ENCODE assay signal across 7 mouse cellular contexts in the genomic region with DNA sequence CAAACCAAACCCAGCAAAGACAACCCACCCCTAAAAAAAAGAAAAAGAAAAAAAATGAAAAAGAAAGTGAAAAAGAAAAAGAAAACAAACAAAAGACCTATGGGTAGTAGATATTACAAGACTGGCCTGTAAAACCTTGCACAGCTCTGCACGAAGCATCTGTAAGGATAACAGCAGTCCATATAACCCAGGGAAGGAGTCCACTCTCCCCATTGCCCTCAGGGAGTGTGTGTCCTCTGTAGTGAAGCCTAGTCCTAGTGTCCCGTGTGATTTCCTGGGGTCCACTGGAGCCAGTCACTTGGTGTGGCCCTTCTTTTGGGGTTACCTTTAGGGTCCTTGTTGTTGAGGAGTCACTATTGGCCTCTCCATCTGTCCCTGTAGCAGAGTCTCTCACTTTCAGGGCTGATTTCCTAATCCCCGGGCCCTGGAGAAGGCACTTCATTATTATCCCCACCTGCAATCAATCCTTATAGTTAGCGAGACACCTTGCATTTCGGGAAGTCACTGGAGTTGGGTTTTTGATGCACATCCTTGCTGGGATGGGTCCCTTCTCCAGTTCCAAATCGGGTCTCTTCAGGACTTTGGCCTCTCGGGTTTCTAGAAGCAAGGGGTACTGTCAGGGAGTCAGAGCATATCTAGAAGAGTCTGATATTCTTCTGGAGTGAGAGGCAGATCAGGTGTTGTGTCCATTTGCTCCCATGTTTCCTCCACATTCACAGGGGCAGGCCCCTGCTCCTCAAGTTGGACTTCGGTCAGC. TPM values are rescaled to one million over a fixed set of nuclear protein-coding genes. Genes with fewer than 3 reads are reported as not detected.
A peak's percentile ranks its signal among the peaks of the same experiment; 100 is the strongest.
DNase-seq lines count a peak whose midpoint lies in the region; ATAC-seq lines count a peak whose summit lies in the region.
"Not testable (repeated sequence)": the region's sequence is repeated elsewhere in the genome, so short reads cannot be mapped to it uniquely, and the experiment has no call there.

No protein-coding gene starts in this region.

- not testable (repeated sequence) for H3K9me3 ChIP-seq in heart, embryonic 10.5 days; limb, embryonic 15.5 days; midbrain, embryonic 15.5 days

- H3K4me2 ChIP-seq in limb, embryonic 15.5 days; midbrain, embryonic 15.5 days: not testable (repeated sequence)

- H3K4me3 ChIP-seq in heart, embryonic 10.5 days; limb, embryonic 15.5 days; midbrain, embryonic 15.5 days: not testable (repeated sequence)

- not testable (repeated sequence) for H3K4me1 ChIP-seq in heart, embryonic 10.5 days; limb, embryonic 15.5 days; midbrain, embryonic 15.5 days

- ATAC-seq in erythroblast, adult 5-6 weeks (replicated peaks; ENCODE audit: low FRiP score, poor library complexity, severe bottlenecking) = peak; percentile 74
- peak; percentile 88 for ATAC-seq in limb, embryonic 15.5 days (ENCODE audit: insufficient number of reproducible peaks, low FRiP score, low TSS enrichment, low read depth)
- peak; percentile 65; the same call in 1 of the 2 replicates for ATAC-seq in midbrain, embryonic 15.5 days (replicated peaks)

- H3K27me3 ChIP-seq in heart, embryonic 10.5 days (ENCODE audit: insufficient read depth, poor library complexity, severe bottlenecking); limb, embryonic 15.5 days; midbrain, embryonic 15.5 days (replicated peaks): not testable (repeated sequence)

- 73% methylated on average over 8 of the region's 8 CpGs for WGBS in heart, embryonic 10.5 days
- 82% methylated on average over 8 of the region's 8 CpGs for WGBS in limb, embryonic 15.5 days
- whole genome bisulfite sequencing in midbrain, embryonic 15.5 days = 88% methylated on average over 8 of the region's 8 CpGs

- peak; percentile 60 for DNase-seq in adrenal gland, postnatal 10 days
- DNase-seq in heart, embryonic 10.5 days (ENCODE audit: low spot score) = peak; percentile 94
- DNase-seq in kidney, adult 11 months = peak; percentile 50
- DNase-seq in spleen, postnatal 14 days (ENCODE audit: low spot score in 2 of 2) = peak; percentile 57 to 62

- H3K9ac ChIP-seq in limb, embryonic 15.5 days; midbrain, embryonic 15.5 days: not testable (repeated sequence)

- H3K36me3 ChIP-seq in heart, embryonic 10.5 days; limb, embryonic 15.5 days; midbrain, embryonic 15.5 days (replicated peaks): not testable (repeated sequence)

- not testable (repeated sequence) for H3K27ac ChIP-seq in heart, embryonic 10.5 days; limb, embryonic 15.5 days; midbrain, embryonic 15.5 days

RNA-seq across cellular contexts. Expression of a gene that starts 2.7 kb away (rescaled TPM):
- not detected for total RNA-seq in adrenal gland, postnatal 10 days (2021)
- not detected in 2 replicates for total RNA-seq in erythroblast, adult 5-6 weeks (2015; ENCODE audit: low replicate concordance)
- not detected in 2 replicates for total RNA-seq in erythroblast, adult 5-6 weeks (2017; ENCODE audit: low replicate concordance)
- polyA plus RNA-seq in heart, embryonic 10.5 days (2016; fragmentation: Nextera tagmentation; extraction: Ambion mirVana) = 0.06 TPM in 1 of 2 replicates, not detected in the other
- polyA plus RNA-seq in limb, embryonic 15.5 days (2015; fragmentation: Nextera tagmentation; extraction: Ambion mirVana) = not detected in 2 replicates
- polyA plus RNA-seq in midbrain, embryonic 15.5 days (2015; fragmentation: Nextera tagmentation; extraction: Ambion mirVana) = not detected in 2 replicates

RNA-seq across cellular contexts. Expression of a gene that starts 6.7 kb away (rescaled TPM):
- not detected for total RNA-seq in adrenal gland, postnatal 10 days (2021)
- total RNA-seq in erythroblast, adult 5-6 weeks (2015; ENCODE audit: low replicate concordance) = not detected in 2 replicates
- not detected in 2 replicates for total RNA-seq in erythroblast, adult 5-6 weeks (2017; ENCODE audit: low replicate concordance)
- polyA plus RNA-seq in heart, embryonic 10.5 days (2016; fragmentation: Nextera tagmentation; extraction: Ambion mirVana) = not detected in 2 replicates
- polyA plus RNA-seq in limb, embryonic 15.5 days (2015; fragmentation: Nextera tagmentation; extraction: Ambion mirVana) = not detected in 2 replicates
- not detected in 2 replicates for polyA plus RNA-seq in midbrain, embryonic 15.5 days (2015; fragmentation: Nextera tagmentation; extraction: Ambion mirVana)

RNA-seq across cellular contexts. Expression of a gene that starts 14.4 kb away (rescaled TPM):
- not detected for total RNA-seq in adrenal gland, postnatal 10 days (2021)
- not detected in 2 replicates for total RNA-seq in erythroblast, adult 5-6 weeks (2015; ENCODE audit: low replicate concordance)
- total RNA-seq in erythroblast, adult 5-6 weeks (2017; ENCODE audit: low replicate concordance) = not detected in 2 replicates
- not detected in 2 replicates for polyA plus RNA-seq in heart, embryonic 10.5 days (2016; fragmentation: Nextera tagmentation; extraction: Ambion mirVana)
- not detected in 2 replicates for polyA plus RNA-seq in limb, embryonic 15.5 days (2015; fragmentation: Nextera tagmentation; extraction: Ambion mirVana)
- not detected in 2 replicates for polyA plus RNA-seq in midbrain, embryonic 15.5 days (2015; fragmentation: Nextera tagmentation; extraction: Ambion mirVana)

RNA-seq across cellular contexts. Expression of a gene that starts 16.1 kb away (rescaled TPM):
- 10 to 100 TPM; 33.3 to 45.1 TPM for total RNA-seq in adrenal gland, postnatal 10 days (2021)
- total RNA-seq in erythroblast, adult 5-6 weeks (2015; ENCODE audit: low replicate concordance) = 6.0 and 16.9 TPM in 2 replicates
- 8.5 and 23.1 TPM in 2 replicates for total RNA-seq in erythroblast, adult 5-6 weeks (2017; ENCODE audit: low replicate concordance)
- polyA plus RNA-seq in heart, embryonic 10.5 days (2016; fragmentation: Nextera tagmentation; extraction: Ambion mirVana) = 43.3 and 44.6 TPM in 2 replicates
- polyA plus RNA-seq in limb, embryonic 15.5 days (2015; fragmentation: Nextera tagmentation; extraction: Ambion mirVana) = 49.2 and 60.9 TPM in 2 replicates
- 86.3 and 95.9 TPM in 2 replicates for polyA plus RNA-seq in midbrain, embryonic 15.5 days (2015; fragmentation: Nextera tagmentation; extraction: Ambion mirVana)
